Mouse (Mus musculus): ENCODE measurements at regions not wholly inside any gene's neighbourhood (a gene's known extent, or its start where the extent isn't known, plus 50 kb on each side); places are given as distances from the start of the nearest gene placed in this dataset.

GRCm38 (mm10) chr6:141141016-141141415, 108.1 kb upstream of the Pde3a start:
- DNase-seq (ENCODE audit: low spot score in 2 of 2): no peak

- DNase-seq (ENCODE audit: low spot score in 2 of 2): no peak
Observed at GRCm38 (mm10) chr6:141148417-141149169, 100.5 kb upstream of the Pde3a start.

GRCm38 (mm10) chr6:141149170-141149917, 99.7 kb upstream of the Pde3a start:
- DNase-seq (ENCODE audit: low spot score in 2 of 2): no peak

GRCm38 (mm10) chr6:141159326-141159725, 89.7 kb upstream of the Pde3a start:
- DNase-seq (ENCODE audit: low spot score in 2 of 2): no peak

- DNase-seq (ENCODE audit: low spot score in 2 of 2): no peak
Observed at GRCm38 (mm10) chr6:141161626-141162233, 87.3 kb upstream of the Pde3a start.

GRCm38 (mm10) chr6:141167270-141167669, 81.8 kb upstream of the Pde3a start:
- no peak for DNase-seq (ENCODE audit: low spot score in 2 of 2)

- no peak for DNase-seq (ENCODE audit: low spot score in 2 of 2)
Observed at GRCm38 (mm10) chr6:141168356-141168755, 80.7 kb upstream of the Pde3a start.

GRCm38 (mm10) chr6:141183782-141184181, 65.3 kb upstream of the Pde3a start:
- no peak for DNase-seq (ENCODE audit: low spot score in 2 of 2)

- DNase-seq (ENCODE audit: low spot score in 2 of 2): no peak
Observed at GRCm38 (mm10) chr6:141188036-141188435, 61.0 kb upstream of the Pde3a start.

GRCm38 (mm10) chr6:141189093-141189492, 60.0 kb upstream of the Pde3a start:
- no peak for DNase-seq (ENCODE audit: low spot score in 2 of 2)

GRCm38 (mm10) chr6:141189701-141190100, 59.4 kb upstream of the Pde3a start:
- no peak for DNase-seq (ENCODE audit: low spot score in 2 of 2)

- DNase-seq (ENCODE audit: low spot score in 2 of 2): no peak
Observed at GRCm38 (mm10) chr6:141190383-141190782, 58.7 kb upstream of the Pde3a start.

- DNase-seq (ENCODE audit: low spot score in 2 of 2): no peak
Observed at GRCm38 (mm10) chr6:141197501-141197900, 51.6 kb upstream of the Pde3a start.

All from left cerebral cortex, adult 9 months (tissue).